Mouse (Mus musculus) neural tube, embryonic 12.5 days (tissue): ENCODE results near the gene Ccdc24. TPM values are rescaled to one million over a fixed set of nuclear protein-coding genes. Genes with fewer than 3 reads are reported as not detected.

Source experiments
- ATAC-seq: fragments of 200-750 bp; cut with Nextera tagmentation; 2 replicates; pipeline ENCODE4 v1.8.0; 2017; ENCODE audit warnings: low read depth, mild to moderate bottlenecking, moderate TSS enrichment, moderate library complexity; ENCODE audit not compliant: low FRiP score
- H3K27ac ChIP-seq: fragments of 300-500 bp; sonication (generic); 2 replicates; pipeline ENCODE4 v1.5.1; 2016
- H3K27me3 ChIP-seq: fragments of 300-500 bp; sonication (generic); replicated peaks from 2 replicates; pipeline ENCODE4 v1.6.1; 2016; ENCODE audit warnings: mild to moderate bottlenecking
- H3K36me3 ChIP-seq: fragments of 300-500 bp; sonication (generic); 2 replicates; pipeline ENCODE4 v1.6.1; 2016; ENCODE audit warnings: mild to moderate bottlenecking
- H3K4me1 ChIP-seq: fragments of 300-500 bp; sonication (generic); 2 replicates; pipeline ENCODE4 v1.6.1; 2016
- H3K4me2 ChIP-seq: fragments of 300-500 bp; sonication (generic); replicated peaks from 2 replicates; pipeline ENCODE4 v1.6.1; 2016; ENCODE audit warnings: mild to moderate bottlenecking
- H3K4me3 ChIP-seq: fragments of 300-500 bp; sonication (generic); 2 replicates; pipeline ENCODE4 v1.5.1; 2016
- H3K9ac ChIP-seq: fragments of 300-500 bp; sonication (generic); 2 replicates; pipeline ENCODE4 v1.6.1; 2016; ENCODE audit warnings: mild to moderate bottlenecking
- H3K9me3 ChIP-seq: fragments of 300-500 bp; sonication (generic); 2 replicates; pipeline ENCODE4 v1.6.1; 2016; ENCODE audit warnings: mild to moderate bottlenecking
- WGBS: fragments of 180-500 bp; shearing (Covaris S2); methylation state at CpG from one replicate; pipeline ENCODE4 v1.1.7; 2016; 5-methylcytosine and 5-hydroxymethylcytosine counted together
- polyA plus RNA-seq: library from polyadenylated mRNA; unstranded; fragments of >200 nt; fragmentation: Nextera tagmentation; extraction: Ambion mirVana; gene quantifications from 2 replicates; pipeline ENCODE4 v1.2.1, GENCODE M21; 2016

Ccdc24 gene
- polyA plus RNA-seq, 1 experiment from 2014 or later: 2.7 TPM

DNA sequence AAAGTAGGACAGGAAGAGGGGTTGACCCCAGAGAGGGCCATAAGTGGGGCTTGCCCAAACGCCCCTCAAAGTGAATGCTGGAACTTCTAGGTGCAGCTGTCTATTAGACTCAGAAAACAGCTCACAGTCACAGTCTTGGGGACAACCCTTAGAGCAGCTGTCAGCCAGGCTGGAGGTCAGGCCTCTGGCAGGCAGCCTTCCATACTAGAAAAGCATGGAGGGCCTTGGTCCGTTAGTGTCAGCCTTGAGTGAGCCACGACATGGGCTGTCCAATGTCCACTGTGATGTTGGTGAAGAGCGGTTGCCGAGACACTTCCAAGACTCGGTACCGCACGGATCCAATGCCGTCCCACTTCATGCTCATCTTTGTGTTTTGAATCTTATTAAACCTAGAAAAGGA, 1.3 kb upstream of the Ccdc24 start:
- Histone ChIP-seq H3K27ac (no peak overlapping the region), H3K4me3 (no peak overlapping the region), H3K9ac (no peak overlapping the region), H3K4me1 (peaks cover 15% of the 10 kb centered on the region), H3K9me3 (no peaks in the 10 kb centered on the region), H3K4me2 (no peak overlapping the region), H3K36me3 (peaks cover 49% of the 10 kb centered on the region), H3K27me3 (no peaks in the 10 kb centered on the region; the same call in 1 of the 2 replicates)
- 92% methylated on average over 9 of the region's 9 CpGs for WGBS
- no peak for ATAC-seq

DNA sequence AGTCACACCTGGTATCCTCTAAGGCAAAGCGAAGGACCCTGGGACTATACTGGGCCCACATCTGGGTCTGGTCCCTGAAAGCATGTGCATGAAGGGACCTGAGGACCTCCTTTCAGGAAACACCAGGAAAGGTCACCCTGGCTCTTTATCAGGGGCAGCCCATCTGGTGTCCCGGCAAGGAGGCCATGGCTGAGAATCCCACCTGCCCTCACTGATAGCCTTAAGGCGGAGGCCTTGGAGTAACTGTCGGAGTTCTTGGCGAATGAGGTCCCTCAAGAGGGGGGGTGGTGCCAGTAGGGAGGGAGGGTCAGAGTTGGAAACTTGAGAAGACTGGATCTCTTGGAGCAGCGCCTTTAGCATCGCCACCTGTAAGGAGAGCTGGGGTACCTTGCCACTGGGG, 570 bp downstream of the Ccdc24 start:
- H3K4me3 ChIP-seq: no peak overlapping the region
- WGBS: 76% methylated on average over 7 of the region's 7 CpGs
- peaks cover 15% of the 10 kb centered on the region for H3K4me1 ChIP-seq
- no peak overlapping the region for H3K27ac ChIP-seq
- H3K4me2 ChIP-seq: no peak overlapping the region
- no peak for ATAC-seq
- peaks cover 34% of the 10 kb centered on the region for H3K36me3 ChIP-seq
- no peaks in the 10 kb centered on the region for H3K9me3 ChIP-seq
- peaks cover 5% of the 10 kb centered on the region for H3K27me3 ChIP-seq
- H3K9ac ChIP-seq: no peak overlapping the region

DNA sequence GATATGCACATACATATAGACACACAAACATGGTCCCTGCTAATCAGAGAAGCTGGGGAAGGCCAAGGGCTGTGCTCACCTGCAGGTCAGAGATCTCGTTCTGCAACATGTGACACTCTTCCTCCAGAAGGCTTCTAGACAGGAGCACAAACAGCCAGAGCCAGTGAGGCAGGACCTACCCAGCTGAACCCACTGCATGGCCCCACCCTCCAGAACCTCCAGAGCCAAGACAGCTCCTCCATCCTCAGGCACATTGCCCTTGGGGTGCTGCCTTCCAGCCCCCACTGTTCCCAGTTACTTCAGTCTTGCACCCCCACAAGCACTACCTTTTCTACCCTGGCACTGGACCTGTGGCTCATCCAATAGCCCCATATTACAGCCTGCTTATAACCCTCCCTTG, 1.9 kb downstream of the Ccdc24 start:
- Histone ChIP-seq H3K4me1 (peaks cover 15% of the 10 kb centered on the region), H3K4me3 (no peak overlapping the region), H3K4me2 (no peak overlapping the region), H3K9ac (no peak overlapping the region), H3K36me3 (peaks cover 25% of the 10 kb centered on the region), H3K27ac (no peak overlapping the region), H3K9me3 (no peaks in the 10 kb centered on the region), H3K27me3 (peaks cover 5% of the 10 kb centered on the region)
- WGBS: 65% methylated on average over 1 of the region's 1 CpGs
- ATAC-seq: no peak

DNA sequence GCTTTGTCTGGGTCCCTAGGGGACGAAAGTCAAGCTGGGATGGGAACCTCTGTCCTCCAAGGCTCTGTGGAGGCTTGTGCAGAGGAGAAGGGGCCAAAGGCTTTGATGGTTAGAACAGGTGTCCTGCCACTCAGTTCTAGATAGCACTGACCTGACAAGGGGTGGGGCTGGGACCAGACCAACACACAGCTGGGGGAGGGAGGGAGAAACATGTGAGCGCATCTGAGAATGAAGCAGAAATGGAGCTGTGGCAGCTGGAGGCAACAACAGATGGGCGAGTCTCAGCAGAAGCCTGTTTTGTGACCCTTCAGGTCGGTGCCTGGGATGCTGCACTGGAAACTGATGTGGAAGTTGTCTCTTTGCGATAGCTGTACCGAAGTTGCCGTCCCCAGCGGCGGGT, 3.0 kb downstream of the Ccdc24 start:
- WGBS: 80% methylated on average over 9 of the region's 9 CpGs

DNA sequence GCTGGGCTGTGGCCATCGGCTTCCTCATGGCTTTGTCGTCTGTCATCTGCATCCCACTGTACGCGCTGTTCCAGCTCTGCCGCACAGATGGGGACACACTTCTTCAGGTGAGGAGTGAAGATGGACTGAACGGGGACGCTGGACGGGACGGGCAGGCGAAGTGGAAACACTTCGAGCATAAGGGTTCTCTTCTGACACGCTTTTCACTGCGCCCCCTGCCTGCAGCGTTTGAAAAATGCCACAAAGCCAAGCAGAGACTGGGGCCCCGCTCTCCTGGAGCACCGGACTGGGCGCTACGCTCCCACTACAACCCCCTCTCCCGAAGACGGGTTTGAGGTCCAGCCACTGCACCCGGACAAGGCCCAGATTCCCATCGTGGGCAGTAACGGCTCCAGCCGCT, 4.5 kb downstream of the Ccdc24 start:
- 19% methylated on average over 24 of the region's 24 CpGs for WGBS
- Histone ChIP-seq H3K9ac (no peak overlapping the region), H3K9me3 (no peaks in the 10 kb centered on the region), H3K4me1 (peaks cover 21% of the 10 kb centered on the region), H3K4me3 (no peak overlapping the region), H3K27me3 (peaks cover 5% of the 10 kb centered on the region), H3K4me2 (peak overlapping the region; percentile 30), H3K27ac (no peak overlapping the region), H3K36me3 (0 out of 2 replicates have a peak, but pooled peaks cover 5% of the 10 kb centered on the region)
- ATAC-seq: 0 out of 2 replicates have a peak, but pooled peaks have one; percentile 7

More for the DNA sequence above, 3.0 kb downstream of the Ccdc24 start:
- Histone ChIP-seq H3K27ac (no peak overlapping the region), H3K36me3 (peaks cover 15% of the 10 kb centered on the region), H3K4me2 (no peak overlapping the region), H3K4me3 (no peak overlapping the region), H3K9ac (no peak overlapping the region), H3K9me3 (no peaks in the 10 kb centered on the region), H3K27me3 (peaks cover 5% of the 10 kb centered on the region), H3K4me1 (peaks cover 15% of the 10 kb centered on the region)
- ATAC-seq: no peak

DNA sequence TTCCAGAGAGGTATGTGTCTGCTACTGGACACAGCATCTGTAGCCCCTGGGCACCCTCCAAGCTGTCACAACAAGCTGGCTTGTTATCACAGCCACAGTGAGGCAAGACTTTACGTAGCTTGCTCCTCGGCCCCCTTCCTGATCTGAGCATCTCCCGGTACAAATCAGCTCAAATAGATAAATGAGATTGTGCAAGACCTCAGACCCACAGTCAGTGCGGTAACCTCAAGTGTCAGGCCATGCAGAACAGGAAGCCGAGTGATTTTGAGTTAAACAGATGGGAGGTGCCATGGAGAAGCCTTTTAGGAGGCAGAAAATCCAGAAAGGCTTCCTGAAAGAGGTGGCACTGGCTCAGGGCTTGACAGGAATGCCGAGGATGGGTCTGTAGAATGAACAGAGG, 5.4 kb downstream of the Ccdc24 start:
- Histone ChIP-seq H3K4me3 (no peak overlapping the region), H3K4me1 (peaks cover 15% of the 10 kb centered on the region; the same call in 1 of the 2 replicates), H3K4me2 (no peak overlapping the region), H3K27ac (no peak overlapping the region), H3K27me3 (peaks cover 5% of the 10 kb centered on the region), H3K9me3 (no peaks in the 10 kb centered on the region), H3K36me3 (0 out of 2 replicates have a peak, but pooled peaks cover 5% of the 10 kb centered on the region), H3K9ac (no peak overlapping the region)
- 78% methylated on average over 6 of the region's 6 CpGs for WGBS
- ATAC-seq: no peak

DNA sequence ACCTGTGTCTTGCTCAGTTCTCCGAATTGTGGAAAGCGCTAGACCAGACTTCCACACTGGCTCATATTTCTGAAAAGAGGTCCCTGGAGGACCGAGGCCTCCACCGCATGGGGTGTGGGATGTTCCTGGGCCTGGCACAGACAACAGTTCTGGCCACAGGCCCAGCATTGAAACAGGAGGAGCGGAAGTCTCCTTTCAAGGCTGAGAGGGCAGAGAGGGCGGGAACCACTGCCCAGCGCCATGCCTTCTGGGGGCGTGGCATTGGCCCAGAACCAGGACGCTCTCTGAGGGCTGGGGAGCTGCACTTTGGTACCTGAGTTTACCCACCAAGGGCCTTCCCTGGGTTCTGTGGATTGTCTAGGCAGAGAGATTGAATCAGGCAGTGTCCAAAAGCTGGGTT, 6.3 kb downstream of the Ccdc24 start:
- 0 out of 2 replicates have a peak, but pooled peaks cover 12% of the 10 kb centered on the region for H3K4me1 ChIP-seq
- no peak for ATAC-seq
- no peaks in the 10 kb centered on the region for H3K9me3 ChIP-seq
- WGBS: 66% methylated on average over 9 of the region's 9 CpGs
- no peak overlapping the region for H3K9ac ChIP-seq
- no peak overlapping the region for H3K4me2 ChIP-seq
- H3K27me3 ChIP-seq: peaks cover 5% of the 10 kb centered on the region; the same call in 1 of the 2 replicates
- H3K27ac ChIP-seq: no peak overlapping the region
- H3K4me3 ChIP-seq: no peak overlapping the region
- H3K36me3 ChIP-seq: no peaks in the 10 kb centered on the region

DNA sequence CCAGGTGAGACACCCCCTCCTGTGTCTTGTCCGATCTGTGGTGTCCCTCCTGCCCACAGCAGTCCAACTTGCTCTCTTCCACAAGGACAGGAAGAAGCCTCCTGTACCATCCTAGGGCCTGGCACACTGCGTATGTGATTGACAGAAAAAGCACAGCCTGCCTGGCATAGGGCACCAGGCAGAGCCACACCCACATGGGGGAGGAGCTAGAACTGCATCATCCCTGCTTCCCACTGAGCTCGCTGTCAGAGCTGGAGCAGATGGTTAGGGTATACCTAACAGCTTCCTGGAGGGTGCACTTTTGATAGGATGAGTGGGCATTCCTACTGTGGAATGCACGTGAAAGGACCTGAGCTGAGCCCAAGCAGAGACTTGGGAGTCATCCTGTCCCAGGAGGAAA, 9.5 kb downstream of the Ccdc24 start:
- WGBS: 21% methylated on average over 4 of the region's 4 CpGs
- H3K9ac ChIP-seq: no peak overlapping the region
- H3K27ac ChIP-seq: no peak overlapping the region
- peak; percentile 52 for ATAC-seq
- H3K27me3 ChIP-seq: peaks cover 5% of the 10 kb centered on the region; the same call in 1 of the 2 replicates
- no peaks in the 10 kb centered on the region for H3K36me3 ChIP-seq
- H3K4me3 ChIP-seq: no peak overlapping the region
- no peak overlapping the region for H3K4me2 ChIP-seq
- no peaks in the 10 kb centered on the region for H3K9me3 ChIP-seq
- 0 out of 2 replicates have a peak, but pooled peaks cover 8% of the 10 kb centered on the region for H3K4me1 ChIP-seq

DNA sequence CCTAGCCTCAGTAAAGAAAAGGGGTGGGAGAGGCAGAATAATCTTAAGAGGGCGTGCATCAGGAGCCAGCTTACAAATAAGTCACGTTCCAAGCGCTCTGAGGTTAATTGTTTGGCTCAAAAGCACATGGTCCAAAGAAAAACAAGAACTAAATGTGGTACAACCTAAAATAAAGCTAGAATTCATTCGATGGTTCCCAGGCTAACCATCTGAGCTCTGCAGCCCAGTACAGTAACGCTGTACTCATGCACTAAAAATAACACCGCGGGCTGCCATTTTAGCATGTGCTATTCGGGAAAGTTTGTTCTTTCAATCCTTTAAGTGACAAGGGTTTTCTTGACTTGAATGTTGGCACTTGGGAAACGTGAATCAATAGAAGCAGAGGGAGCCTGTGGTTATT, 11.8 kb downstream of the Ccdc24 start:
- no peak for ATAC-seq
- Histone ChIP-seq H3K36me3 (no peaks in the 10 kb centered on the region), H3K4me3 (no peak overlapping the region), H3K4me2 (no peak overlapping the region), H3K27me3 (no peaks in the 10 kb centered on the region), H3K9ac (no peak overlapping the region), H3K27ac (no peak overlapping the region), H3K9me3 (no peaks in the 10 kb centered on the region), H3K4me1 (peaks cover 13% of the 10 kb centered on the region)
- WGBS: 88% methylated on average over 9 of the region's 9 CpGs

DNA sequence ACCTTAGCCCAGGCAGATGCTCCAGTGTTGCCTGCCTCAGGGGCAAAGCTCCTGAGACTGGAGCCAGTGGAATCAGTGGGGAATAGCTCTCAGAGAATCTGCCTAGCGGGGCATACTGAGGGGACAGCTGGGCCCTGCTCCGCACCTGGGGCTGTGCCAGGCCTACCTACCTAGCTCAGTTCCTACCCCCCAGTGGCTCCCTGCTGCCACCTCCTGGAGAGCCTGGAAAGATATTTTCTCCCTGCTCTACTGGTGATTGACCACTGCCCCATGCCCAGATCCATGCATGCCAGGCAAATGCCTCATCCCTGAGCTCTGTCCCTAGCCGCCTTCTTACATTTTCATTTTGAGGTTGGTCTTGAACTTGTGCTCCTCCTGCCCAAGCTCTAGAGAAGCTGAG, 13.6 kb downstream of the Ccdc24 start:
- Histone ChIP-seq H3K36me3 (no peaks in the 10 kb centered on the region), H3K9me3 (no peaks in the 10 kb centered on the region), H3K27ac (no peak overlapping the region), H3K9ac (no peak overlapping the region), H3K27me3 (no peaks in the 10 kb centered on the region), H3K4me2 (no peak overlapping the region), H3K4me3 (no peak overlapping the region), H3K4me1 (peaks cover 19% of the 10 kb centered on the region)
- WGBS: 72% methylated on average over 3 of the region's 3 CpGs
- ATAC-seq: peak; percentile 44; the same call in 1 of the 2 replicates

DNA sequence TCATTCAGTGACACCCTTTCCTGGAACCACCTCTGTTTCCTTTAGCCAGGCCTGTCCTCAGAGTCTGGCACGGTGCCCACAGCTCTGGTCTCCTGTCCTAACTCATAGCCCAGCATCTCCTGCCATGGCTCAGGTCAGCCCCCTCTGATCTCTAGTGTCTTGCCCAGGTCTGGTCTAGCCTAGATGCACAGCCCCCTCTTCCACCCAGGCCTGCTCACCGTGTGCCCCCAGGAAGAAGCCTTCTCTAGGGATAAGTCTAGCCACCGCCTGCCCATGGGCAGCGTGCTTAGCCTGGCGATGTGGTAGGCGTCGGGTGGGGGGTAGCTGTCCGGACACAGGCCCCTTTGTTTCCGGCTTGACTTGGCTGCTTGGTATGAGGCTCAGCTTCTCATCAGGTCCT, 17.2 kb downstream of the Ccdc24 start:
- ATAC-seq: 0 out of 2 replicates have a peak, but pooled peaks have one; percentile 33
- 76% methylated on average over 9 of the region's 9 CpGs for WGBS

DNA sequence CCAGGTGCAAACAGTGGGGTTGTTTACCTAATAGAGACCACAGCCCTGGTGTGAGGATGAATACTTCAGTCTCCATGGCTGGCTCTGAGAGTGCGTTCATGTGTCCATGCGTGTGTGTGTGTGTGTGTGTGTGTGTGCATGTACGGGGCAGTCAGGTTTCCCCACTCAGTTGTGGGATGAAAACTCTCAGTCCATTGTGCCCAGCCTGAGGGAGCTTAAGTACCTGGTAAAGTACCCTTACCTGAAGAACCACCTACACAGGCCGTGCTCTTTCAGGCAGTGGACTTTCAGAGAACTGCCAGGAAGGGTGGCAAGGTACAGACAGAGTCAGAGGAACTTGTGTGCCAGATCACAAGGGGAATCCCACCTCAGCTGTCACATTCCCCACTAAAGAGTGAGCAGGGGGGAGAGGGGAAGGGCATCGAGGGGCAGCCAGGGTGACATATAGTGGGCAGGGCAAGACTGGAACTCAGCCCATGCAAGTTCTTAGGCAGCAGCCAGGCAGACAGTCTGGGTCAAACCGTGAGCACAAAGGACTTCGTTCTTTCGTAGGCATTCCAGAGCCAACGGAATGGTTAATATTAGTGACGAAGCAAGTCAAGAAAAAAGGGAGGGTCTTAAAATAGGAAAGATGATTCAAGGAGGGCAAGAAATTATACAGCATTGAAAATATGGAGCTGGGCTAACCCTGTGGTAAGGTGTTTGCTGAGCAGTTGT, 20.0 kb downstream of the Ccdc24 start:
- Histone ChIP-seq H3K4me3 (no peak overlapping the region), H3K36me3 (no peaks in the 10 kb centered on the region), H3K27me3 (no peaks in the 10 kb centered on the region), H3K9me3 (no peaks in the 10 kb centered on the region), H3K4me2 (no peak overlapping the region), H3K27ac (no peak overlapping the region), H3K4me1 (peaks cover 32% of the 10 kb centered on the region), H3K9ac (no peak overlapping the region)
- ATAC-seq: no peak
- 84% methylated on average over 10 of the region's 10 CpGs for WGBS

More for the DNA sequence above, 17.2 kb downstream of the Ccdc24 start:
- Histone ChIP-seq H3K9ac (no peak overlapping the region), H3K9me3 (no peaks in the 10 kb centered on the region), H3K27me3 (no peaks in the 10 kb centered on the region), H3K36me3 (no peaks in the 10 kb centered on the region), H3K27ac (no peak overlapping the region), H3K4me2 (no peak overlapping the region), H3K4me1 (peaks cover 18% of the 10 kb centered on the region), H3K4me3 (no peak overlapping the region)

DNA sequence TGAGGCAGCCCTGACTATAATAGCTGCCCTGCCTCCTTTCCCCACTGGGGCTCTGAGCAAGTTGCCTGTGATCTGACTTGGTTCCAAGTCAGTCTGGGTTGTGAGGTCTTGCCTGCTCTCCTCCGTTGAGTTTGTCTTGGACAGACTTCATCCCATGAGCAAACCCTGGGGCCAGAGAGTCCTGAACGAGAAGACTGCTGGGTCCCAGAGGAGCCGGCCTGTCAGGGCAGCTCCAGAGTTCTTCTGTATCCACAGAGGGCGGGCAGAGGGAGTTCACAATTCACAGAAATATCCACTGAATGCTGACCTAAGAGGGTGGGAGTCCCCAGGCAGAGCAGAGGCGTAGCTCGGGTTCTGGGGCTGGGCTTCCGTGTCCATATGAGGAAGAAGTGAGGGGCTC, 21.5 kb downstream of the Ccdc24 start:
- ATAC-seq: no peak
- no peaks in the 10 kb centered on the region for H3K9me3 ChIP-seq
- H3K4me1 ChIP-seq: peaks cover 36% of the 10 kb centered on the region
- no peak overlapping the region for H3K27ac ChIP-seq
- H3K4me2 ChIP-seq: no peak overlapping the region
- no peaks in the 10 kb centered on the region for H3K27me3 ChIP-seq
- 86% methylated on average over 7 of the region's 7 CpGs for WGBS
- no peaks in the 10 kb centered on the region for H3K36me3 ChIP-seq
- H3K9ac ChIP-seq: no peak overlapping the region
- H3K4me3 ChIP-seq: no peak overlapping the region
